Comparison of ENCODE assay signal across 21 mouse cellular contexts in the genomic region with DNA sequence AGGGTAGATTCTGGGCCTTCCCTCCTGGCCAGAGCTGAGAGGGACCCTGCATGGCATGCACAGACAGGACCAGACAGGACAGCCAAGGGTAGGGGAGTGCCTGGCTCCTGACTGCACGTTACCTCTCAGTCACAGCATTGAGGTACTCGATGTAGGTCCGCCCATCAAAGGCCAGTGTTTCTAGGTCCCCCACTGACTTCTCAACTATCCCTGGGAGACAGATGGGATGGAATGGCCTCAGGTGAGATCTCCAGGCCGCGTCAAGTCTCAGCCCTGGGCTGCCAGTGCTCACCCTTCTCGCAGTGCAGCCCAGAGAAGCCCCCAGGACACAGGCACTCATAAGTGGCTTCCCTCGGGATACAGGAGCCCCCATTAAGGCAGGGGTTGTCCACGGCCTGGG. TPM values are rescaled to one million over a fixed set of nuclear protein-coding genes. Genes with fewer than 3 reads are reported as not detected.
"Had no signal": no experiment of that assay in that cellular context is flagged by ENCODE, and none has a peak within 500 bp of the region (broad histone marks: within the 10 kb centered on the region; RNA-seq: fewer than 3 reads in every experiment).

No protein-coding gene starts in this region.

- H3K4me3 ChIP-seq: kidney, embryonic 15.5 days; left cerebral cortex, adult 2 months; liver, embryonic 13.5 days; neural tube, embryonic 12.5 days had no signal

- H3K9me3 ChIP-seq: kidney, embryonic 15.5 days; liver, embryonic 13.5 days; neural tube, embryonic 12.5 days had no signal

- H3K27me3 ChIP-seq: kidney, embryonic 15.5 days; liver, embryonic 13.5 days; neural tube, embryonic 12.5 days had no signal

- DNase-seq: kidney, adult 11 months; kidney, adult 8-10 months; kidney, postnatal 10 days; kidney, postnatal 36 days; layer of hippocampus, postnatal 36 days; liver, embryonic 13.5 days; lung, adult 2 months; lung, postnatal 14 days; lung, postnatal 4 days; midbrain, embryonic 14.5 days; retina, postnatal 1 day; thymus, adult 18-20 months; thymus, postnatal 4 days had no signal

- H3K4me1 ChIP-seq: kidney, embryonic 15.5 days; liver, embryonic 13.5 days; neural tube, embryonic 12.5 days had no signal

- H3K27ac ChIP-seq: kidney, embryonic 15.5 days; left cerebral cortex, adult 2 months; liver, embryonic 13.5 days; neural tube, embryonic 12.5 days; stomach, postnatal 0 days had no signal

- H3K4me2 ChIP-seq: kidney, embryonic 15.5 days; liver, embryonic 13.5 days; midbrain, embryonic 11.5 days; neural tube, embryonic 12.5 days had no signal

- H3K9ac ChIP-seq: kidney, embryonic 15.5 days; liver, embryonic 13.5 days; neural tube, embryonic 12.5 days had no signal

RNA-seq across cellular contexts. Expression of a gene that starts 32.0 kb away (rescaled TPM):
- total RNA-seq: layer of hippocampus, postnatal 10 days had no signal

RNA-seq across cellular contexts. Expression of a gene that starts 38.3 kb away (rescaled TPM):
- total RNA-seq: liver, adult 2 months had no signal

RNA-seq across cellular contexts. Expression of a gene that starts 47.1 kb away (rescaled TPM):
- total RNA-seq: megakaryocyte-erythroid progenitor cell, adult 5-6 weeks had no signal
- polyA plus RNA-seq: liver, embryonic 13.5 days had no signal
